Mouse (Mus musculus): ENCODE results near the gene Gm20604.

GRCm38 (mm10) chr12:102703111-102703412 is 55.4 kb downstream of the Gm20604 start:
- TF ChIP-seq CTCF (IDR thresholded peaks at IDR 0.05; ENCODE audit: low read depth, low read length) (peak; percentile 9), POLR2A (IDR thresholded peaks at IDR 0.05; ENCODE audit: insufficient read depth, low read length) (no peak)

Measured in ES-Bruce4 (cell line).